Mouse (Mus musculus) 3T3-L1 (cell line): ENCODE results near the gene Alox5.

Experiments
- DNase-seq: peaks from one replicate; pipeline ENCODE4 v3.0.0-alpha.2; 2015; ENCODE audit warnings: low read depth, low spot score

Gene Alox5

GRCm38 (mm10) chr6:116386045-116386415 is 74.9 kb downstream of the Alox5 start:
- DNase-seq, result no peak

- DNase-seq, result no peak
Measured at GRCm38 (mm10) chr6:116385194-116386044, 75.6 kb downstream of the Alox5 start.

DNA sequence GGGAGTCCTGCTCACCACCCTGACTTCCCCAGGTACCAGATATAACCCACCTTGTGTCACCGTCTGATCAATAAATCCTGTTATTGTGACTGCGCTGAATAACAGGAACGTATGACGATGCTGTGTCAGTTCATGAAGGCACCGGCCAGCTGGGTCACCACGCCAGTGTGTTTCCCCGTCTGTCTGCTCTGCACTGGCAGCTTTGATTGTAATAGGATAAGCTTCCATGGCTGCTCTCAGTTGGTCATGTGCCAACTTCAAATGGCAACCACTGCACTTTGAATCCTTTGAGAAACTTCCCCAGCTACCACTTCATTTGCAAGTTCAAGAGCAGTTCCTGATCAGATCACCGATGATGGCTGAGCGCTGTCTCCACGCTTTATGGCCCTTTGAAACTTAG is 77.4 kb downstream of the Alox5 start:
- no peak for DNase-seq

- DNase-seq, result no peak
Measured at GRCm38 (mm10) chr6:116381605-116382004, 79.4 kb downstream of the Alox5 start.

- DNase-seq, result no peak
Measured at GRCm38 (mm10) chr6:116380157-116380556, 80.8 kb downstream of the Alox5 start.

DNA sequence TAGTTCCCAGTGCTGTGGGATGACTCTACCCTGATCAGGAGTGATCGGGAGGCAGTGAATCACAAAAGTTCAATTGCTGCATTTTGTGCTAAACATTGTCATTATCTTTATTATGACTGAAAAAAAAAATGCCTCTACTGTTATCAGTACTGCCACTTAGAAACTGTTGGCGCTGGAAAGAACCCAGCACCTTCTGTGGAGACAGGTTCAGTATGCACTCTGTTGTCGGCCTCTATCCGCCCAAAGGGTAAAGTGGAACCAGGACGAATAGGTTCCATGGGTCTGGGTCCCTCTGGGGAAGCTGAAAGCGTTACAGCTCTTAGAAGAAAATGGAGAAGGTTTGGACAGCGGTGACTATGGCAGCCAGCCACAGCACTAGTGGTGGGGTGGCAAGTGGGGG is 82.1 kb downstream of the Alox5 start:
- DNase-seq, result no peak

DNA sequence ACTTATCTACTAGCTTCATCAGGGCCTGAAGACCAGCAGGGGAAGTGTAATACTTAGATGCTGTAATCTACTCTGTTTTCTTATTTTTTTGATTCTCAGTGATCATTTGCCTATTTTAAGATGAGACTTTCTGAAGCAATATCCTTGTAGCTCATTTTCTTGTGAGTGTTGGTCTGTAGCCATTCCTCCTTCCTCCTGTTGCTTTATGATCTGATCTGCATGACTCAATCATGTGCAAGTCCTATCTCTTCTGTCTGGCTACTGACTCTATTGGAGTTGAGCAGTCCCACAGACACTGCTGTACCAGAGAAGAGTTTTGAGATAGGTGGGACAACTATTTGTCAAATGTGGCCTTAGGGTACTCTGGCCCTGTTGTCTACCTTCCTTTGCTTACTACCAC is 86.4 kb downstream of the Alox5 start:
- peak; percentile 15 for DNase-seq

- DNase-seq, result no peak
Measured at GRCm38 (mm10) chr6:116374136-116374535, 86.8 kb downstream of the Alox5 start.

GRCm38 (mm10) chr6:116371500-116371899 is 89.5 kb downstream of the Alox5 start:
- DNase-seq, result no peak

DNA sequence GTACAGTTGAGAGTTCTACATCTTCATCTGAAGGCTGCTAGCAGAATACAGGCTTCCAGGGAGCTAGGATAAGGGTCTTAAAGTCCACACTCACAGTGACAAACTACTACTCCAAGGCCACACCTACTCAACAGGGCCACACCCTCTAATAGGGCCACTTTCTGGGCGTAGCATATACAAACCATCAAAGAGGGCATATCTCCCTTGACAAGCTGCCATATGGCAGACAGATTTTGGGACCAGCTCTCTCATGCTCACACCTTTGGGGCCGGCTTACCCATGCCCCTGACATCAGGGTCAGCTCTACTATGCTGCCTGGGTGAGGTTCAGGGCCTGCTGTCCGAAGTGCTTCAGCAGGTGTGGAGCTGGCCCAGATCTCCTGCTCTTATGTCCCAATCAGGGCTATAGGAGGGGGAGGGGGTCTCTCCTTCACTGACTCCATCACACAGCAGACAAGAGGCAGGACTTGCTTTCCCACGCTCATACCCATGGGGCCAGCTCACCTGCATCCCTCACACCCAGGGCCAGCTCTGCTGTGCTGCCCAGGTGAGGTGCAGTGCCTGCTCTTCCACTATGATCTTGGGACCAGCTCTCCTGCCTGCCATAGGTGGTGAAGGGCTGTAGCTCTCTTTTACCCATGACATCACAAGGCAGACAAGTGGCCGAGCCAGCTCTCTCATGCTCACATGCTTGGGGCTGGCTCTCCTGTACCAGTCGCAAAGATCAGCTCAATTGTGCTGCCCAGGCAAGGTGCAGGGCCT is 90.6 kb downstream of the Alox5 start:
- no peak for DNase-seq

GRCm38 (mm10) chr6:116369811-116370210 is 91.2 kb downstream of the Alox5 start:
- DNase-seq, result no peak

GRCm38 (mm10) chr6:116367971-116368370 is 93.0 kb downstream of the Alox5 start:
- no peak for DNase-seq

DNA sequence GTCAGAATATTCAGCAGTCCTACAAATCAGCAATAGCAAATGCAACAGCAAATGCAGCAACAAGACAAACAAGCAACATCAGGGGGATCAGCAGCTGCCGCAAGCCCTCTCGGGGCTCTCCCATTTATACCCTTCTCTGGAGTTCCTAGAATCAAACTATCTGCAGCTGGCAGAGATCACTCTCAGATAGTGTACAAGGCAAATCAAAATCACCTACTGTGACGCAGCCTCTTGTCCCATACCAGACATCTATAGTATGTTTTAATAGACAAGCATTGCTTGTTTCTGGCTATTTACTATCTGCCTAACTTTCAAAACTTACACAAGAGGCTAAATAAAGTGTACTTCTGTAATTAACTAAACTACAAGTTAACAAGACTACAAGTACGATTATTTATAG is 99.0 kb downstream of the Alox5 start:
- DNase-seq, result no peak

DNA sequence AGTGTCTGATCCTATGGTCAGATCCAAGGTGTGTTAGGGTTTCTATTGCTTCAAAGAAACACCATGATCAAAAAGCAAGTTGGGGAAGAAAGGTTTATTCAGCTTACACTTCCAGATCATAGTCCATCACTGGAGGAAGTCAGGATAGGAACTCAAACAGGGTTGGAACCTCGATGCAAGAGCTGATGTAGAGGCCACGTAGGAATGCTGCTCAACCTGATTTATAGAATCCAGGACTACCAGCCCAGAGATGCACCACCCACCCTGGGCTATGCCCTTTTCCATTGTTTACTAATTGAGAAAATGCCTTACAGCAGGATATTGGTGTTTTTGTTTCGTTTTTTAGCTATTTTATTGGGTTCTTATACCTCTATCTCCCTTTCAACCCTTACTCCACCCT is 99.5 kb downstream of the Alox5 start:
- DNase-seq, result no peak
